Mouse (Mus musculus) forebrain, embryonic 14.5 days (tissue): ENCODE data around the gene Hint3. TPM values are rescaled to one million over a fixed set of nuclear protein-coding genes. Genes with fewer than 3 reads are reported as not detected.
A peak's percentile ranks its signal among the peaks of the same experiment; 100 is the strongest.

Experiments
- ATAC-seq: fragments of 200-750 bp; cut with Nextera tagmentation; 2 replicates; pipeline ENCODE4 v1.8.0; 2017; ENCODE audit warnings: mild to moderate bottlenecking, moderate library complexity
- DNase-seq: peaks from one replicate; pipeline ENCODE4 v3.0.0-alpha.2; 2015; ENCODE audit warnings: low spot score
- H3K27ac ChIP-seq: fragments of 300-500 bp; sonication (generic); 2 replicates; pipeline ENCODE4 v1.5.1; 2014; ENCODE audit warnings: low read depth, mild to moderate bottlenecking, control low read depth, low read length, moderate library complexity
- H3K27me3 ChIP-seq: fragments of 300-500 bp; sonication (generic); replicated peaks from 2 replicates; pipeline ENCODE4 v1.6.1; 2014; ENCODE audit warnings: low read length, control low read depth, mixed read lengths; ENCODE audit not compliant: control insufficient read depth, insufficient read depth
- H3K36me3 ChIP-seq: fragments of 300-500 bp; sonication (generic); 2 replicates; pipeline ENCODE4 v1.6.1; 2014; ENCODE audit warnings: low read length, control low read depth; ENCODE audit not compliant: control insufficient read depth, insufficient read depth
- H3K4me1 ChIP-seq: fragments of 300-500 bp; sonication (generic); 2 replicates; pipeline ENCODE4 v1.6.1; 2014; ENCODE audit warnings: antibody characterized with exemption, low read length, control low read depth; ENCODE audit not compliant: control insufficient read depth, insufficient read depth
- H3K4me2 ChIP-seq: fragments of 300-500 bp; sonication (generic); 2 replicates; pipeline ENCODE4 v1.6.1; 2014; ENCODE audit warnings: mild to moderate bottlenecking, control low read depth, low read length
- H3K4me3 ChIP-seq: fragments of 300-500 bp; sonication (generic); 2 replicates; pipeline ENCODE4 v1.5.1; 2014; ENCODE audit warnings: low read depth, low read length, control low read depth
- H3K9ac ChIP-seq: fragments of 300-500 bp; sonication (generic); 2 replicates; pipeline ENCODE4 v1.6.1; 2014; ENCODE audit warnings: mild to moderate bottlenecking, low read length, control low read depth, moderate library complexity
- H3K9me3 ChIP-seq: fragments of 300-500 bp; sonication (generic); replicated peaks from 2 replicates; pipeline ENCODE4 v1.6.1; 2016; ENCODE audit warnings: low read length, control low read depth, mixed read lengths; ENCODE audit not compliant: control insufficient read depth
- WGBS: fragments of 180-500 bp; shearing (Covaris S2); extraction: QIAGEN DNeasy Blood & Tissue Kit; methylation state at CpG from one replicate; pipeline ENCODE4 v1.1.7; 2014; 5-methylcytosine and 5-hydroxymethylcytosine counted together
- polyA plus RNA-seq: library from polyadenylated mRNA; unstranded; fragments of >200 nt; fragmentation: Nextera tagmentation; extraction: Ambion mirVana; gene quantifications from 2 replicates; pipeline ENCODE4 v1.2.1, GENCODE M21; 2014

Gene Hint3
- polyA plus RNA-seq, 1 experiment from 2014 or later: 17.9 TPM

DNA sequence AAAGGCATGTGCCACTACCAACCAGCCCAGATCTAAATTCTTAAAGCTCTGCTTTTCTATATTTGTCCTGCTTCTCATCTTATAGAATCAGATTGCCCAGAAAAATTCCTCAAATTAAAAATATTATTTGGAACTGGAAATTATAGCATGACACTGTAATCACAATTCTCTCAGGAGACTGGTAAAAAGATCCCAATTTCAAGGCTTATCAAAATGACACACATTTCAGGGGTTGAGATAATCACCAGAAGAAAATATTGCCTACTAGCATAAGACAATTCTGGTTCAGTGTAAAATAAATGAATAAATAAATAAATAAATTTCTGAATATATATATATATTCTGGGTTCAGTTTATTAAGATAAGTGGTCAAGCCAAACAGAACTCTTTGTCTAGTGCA is 19.8 kb downstream of the Hint3 start:
- no peak for DNase-seq

GRCm38 (mm10) chr10:30608109-30608508 is 21.3 kb downstream of the Hint3 start:
- H3K9ac ChIP-seq: no peak overlapping the region
- H3K4me1 ChIP-seq: no peaks in the 10 kb centered on the region
- no peak for ATAC-seq
- no peaks in the 10 kb centered on the region for H3K27me3 ChIP-seq
- WGBS: 65% methylated on average over 2 of the region's 2 CpGs
- H3K36me3 ChIP-seq: 0 out of 2 replicates have a peak, but pooled peaks cover 12% of the 10 kb centered on the region
- H3K27ac ChIP-seq: no peak overlapping the region
- no peak for DNase-seq
- H3K4me3 ChIP-seq: no peak overlapping the region
- no peaks in the 10 kb centered on the region for H3K9me3 ChIP-seq
- no peak overlapping the region for H3K4me2 ChIP-seq

More for the DNA sequence above, 19.8 kb downstream of the Hint3 start:
- no peaks in the 10 kb centered on the region for H3K4me1 ChIP-seq
- no peak overlapping the region for H3K9ac ChIP-seq
- no peak overlapping the region for H3K4me2 ChIP-seq
- H3K36me3 ChIP-seq: 0 out of 2 replicates have a peak, but pooled peaks cover 14% of the 10 kb centered on the region
- no peak for ATAC-seq
- no peaks in the 10 kb centered on the region for H3K27me3 ChIP-seq
- H3K4me3 ChIP-seq: no peak overlapping the region
- H3K9me3 ChIP-seq: no peaks in the 10 kb centered on the region
- H3K27ac ChIP-seq: no peak overlapping the region

DNA sequence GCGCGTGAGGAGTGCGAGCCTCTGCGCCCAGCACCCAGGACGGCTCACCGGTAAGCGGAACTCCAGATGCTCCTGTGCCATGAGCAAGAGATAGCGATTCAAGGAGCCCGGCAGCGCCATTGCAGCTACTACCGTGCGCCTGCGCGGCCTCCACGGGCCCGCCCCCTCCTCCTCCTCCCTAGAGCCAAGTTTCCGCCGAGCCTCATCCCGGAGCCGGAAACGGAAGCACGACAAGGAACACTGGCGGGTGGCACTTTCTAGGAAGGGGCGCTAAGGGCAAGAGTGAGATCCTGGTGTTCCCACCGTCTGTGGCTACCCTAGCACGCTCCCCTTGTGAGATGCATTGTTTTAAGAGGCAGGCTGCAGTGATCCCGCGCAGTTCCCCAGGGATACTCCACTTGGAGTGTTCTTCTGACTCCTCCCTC is 28.9 kb downstream of the Hint3 start, which contains the start of gene Trmt11:
Gene Trmt11, minus strand, starts transcription at position 208 of the 425 bp plus-strand sequence.
- H3K9me3 ChIP-seq: no peaks in the 10 kb centered on the region
- peak within 1 kb of the TSS; percentile 79 for H3K4me3 ChIP-seq
- H3K36me3 ChIP-seq: peaks cover 14% of the 10 kb centered on the region
- peaks cover 10% of the 10 kb centered on the region for H3K4me1 ChIP-seq
- H3K27ac ChIP-seq: peak within 1 kb of the TSS; percentile 84
- peak within 1 kb of the TSS; percentile 82 for H3K4me2 ChIP-seq
- peak; percentile 98 for ATAC-seq
- peak; percentile 95 for DNase-seq
- under 1% methylated on average over 25 of the region's 28 CpGs for WGBS
- no peaks in the 10 kb centered on the region for H3K27me3 ChIP-seq
- peak within 1 kb of the TSS; percentile 84 for H3K9ac ChIP-seq

- WGBS: under 1% methylated on average over 27 of the region's 27 CpGs
- peak overlapping the region; percentile 79 for H3K4me3 ChIP-seq
- peaks cover 10% of the 10 kb centered on the region for H3K4me1 ChIP-seq
- peaks cover 18% of the 10 kb centered on the region for H3K36me3 ChIP-seq
- H3K9ac ChIP-seq: peak overlapping the region; percentile 84
- H3K27me3 ChIP-seq: no peaks in the 10 kb centered on the region
- peak; percentile 19 for DNase-seq
- ATAC-seq: peak; percentile 85
- H3K9me3 ChIP-seq: no peaks in the 10 kb centered on the region
- H3K27ac ChIP-seq: peak overlapping the region; percentile 84
- peak overlapping the region; percentile 82 for H3K4me2 ChIP-seq
Measured at GRCm38 (mm10) chr10:30600094-30600534, 29.3 kb downstream of the Hint3 start.

DNA sequence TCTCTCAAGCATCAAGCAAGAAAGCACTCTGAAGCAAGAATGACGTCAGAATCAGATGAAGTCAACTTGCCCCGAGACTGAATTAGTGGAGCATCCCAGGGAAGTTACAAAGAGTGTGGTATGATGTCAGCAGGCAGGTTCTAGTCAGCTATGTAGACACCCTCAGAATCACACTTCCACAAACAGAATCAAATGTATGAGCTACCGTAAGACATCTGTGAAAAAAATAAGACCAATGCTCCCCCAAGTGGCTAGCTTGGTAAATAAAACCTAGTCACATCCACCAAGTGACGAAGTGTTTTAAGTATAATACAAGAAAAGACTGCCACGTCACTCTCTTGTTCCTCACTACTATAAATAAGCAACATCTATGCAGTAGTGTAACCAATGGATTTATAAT is 42.4 kb downstream of the Hint3 start:
- Histone ChIP-seq H3K27me3 (no peaks in the 10 kb centered on the region), H3K9me3 (no peaks in the 10 kb centered on the region), H3K4me3 (no peak overlapping the region), H3K27ac (no peak overlapping the region), H3K4me2 (no peak overlapping the region), H3K9ac (no peak overlapping the region), H3K4me1 (no peaks in the 10 kb centered on the region), H3K36me3 (peaks cover 34% of the 10 kb centered on the region)
- DNase-seq (peak; percentile 52), ATAC-seq (peak; percentile 55; the same call in 1 of the 2 replicates)
- 55% methylated on average over 5 of the region's 5 CpGs for WGBS

DNA sequence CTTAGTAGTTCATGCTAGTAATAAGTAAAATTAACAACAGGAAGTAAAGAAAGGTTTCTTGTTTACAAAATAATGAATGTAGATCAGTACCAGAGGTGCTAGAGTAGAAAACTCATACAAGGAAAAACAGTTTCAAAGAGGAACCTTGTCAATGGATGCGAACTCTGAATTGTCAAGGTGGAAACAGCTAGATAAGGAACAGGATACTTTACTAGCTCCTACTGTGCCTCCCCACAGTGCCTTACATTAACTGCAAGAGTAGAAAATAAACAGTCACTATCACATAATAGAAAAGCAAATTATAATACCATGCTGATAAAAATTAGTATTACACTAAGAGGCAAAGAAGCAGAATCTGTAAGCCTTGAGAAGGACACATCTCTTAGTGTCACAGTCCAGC is 43.7 kb downstream of the Hint3 start:
- H3K9ac ChIP-seq: no peak overlapping the region
- H3K36me3 ChIP-seq: peaks cover 31% of the 10 kb centered on the region
- WGBS: 100% methylated on average over 1 of the region's 1 CpGs
- no peak overlapping the region for H3K4me3 ChIP-seq
- H3K27ac ChIP-seq: no peak overlapping the region
- no peak for ATAC-seq
- no peaks in the 10 kb centered on the region for H3K9me3 ChIP-seq
- no peak overlapping the region for H3K4me2 ChIP-seq
- no peak for DNase-seq
- no peaks in the 10 kb centered on the region for H3K27me3 ChIP-seq
- H3K4me1 ChIP-seq: no peaks in the 10 kb centered on the region

GRCm38 (mm10) chr10:30577670-30578280 is 51.7 kb downstream of the Hint3 start:
- no peaks in the 10 kb centered on the region for H3K9me3 ChIP-seq
- 96% methylated on average over 5 of the region's 5 CpGs for WGBS

GRCm38 (mm10) chr10:30566364-30566763 is 63.1 kb downstream of the Hint3 start:
- DNase-seq (no peak), ATAC-seq (no peak)
- Histone ChIP-seq H3K27ac (no peak overlapping the region), H3K9me3 (no peaks in the 10 kb centered on the region), H3K4me1 (no peaks in the 10 kb centered on the region), H3K36me3 (peaks cover 26% of the 10 kb centered on the region), H3K4me2 (no peak overlapping the region), H3K27me3 (no peaks in the 10 kb centered on the region), H3K9ac (no peak overlapping the region), H3K4me3 (no peak overlapping the region)

More at GRCm38 (mm10) chr10:30577670-30578280, 51.7 kb downstream of the Hint3 start:
- no peaks in the 10 kb centered on the region for H3K36me3 ChIP-seq
- ATAC-seq (no peak), DNase-seq (no peak)
- no peak overlapping the region for H3K9ac ChIP-seq
- H3K4me3 ChIP-seq: no peak overlapping the region
- H3K27ac ChIP-seq: no peak overlapping the region
- H3K4me1 ChIP-seq: no peaks in the 10 kb centered on the region
- H3K4me2 ChIP-seq: no peak overlapping the region
- no peaks in the 10 kb centered on the region for H3K27me3 ChIP-seq

GRCm38 (mm10) chr10:30564651-30565050 is 64.8 kb downstream of the Hint3 start:
- Histone ChIP-seq H3K36me3 (peaks cover 35% of the 10 kb centered on the region), H3K4me3 (no peak overlapping the region), H3K4me1 (no peaks in the 10 kb centered on the region), H3K9me3 (no peaks in the 10 kb centered on the region), H3K27ac (no peak overlapping the region), H3K9ac (no peak overlapping the region), H3K4me2 (no peak overlapping the region), H3K27me3 (no peaks in the 10 kb centered on the region)
- DNase-seq (no peak), ATAC-seq (no peak)
- 92% methylated on average over 3 of the region's 3 CpGs for WGBS
